Mouse (Mus musculus) E14TG2a.4 (cell line): ENCODE measurements around the gene Ago1.

ENCODE experiments used
- CTCF ChIP-seq: conservative IDR thresholded peaks from 2 replicates; pipeline ENCODE4 v1.5.1; 2014; ENCODE audit warnings: low read length
- NANOG ChIP-seq: IDR thresholded peaks from 2 replicates; pipeline ENCODE4 v1.6.1; 2014; ENCODE audit warnings: borderline replicate concordance, low read length, mixed read lengths

GRCm38 (mm10) chr4:126412526-126412925 is 55.9 kb downstream of the Ago1 start:
- no peak for TF ChIP-seq CTCF
- no peak for TF ChIP-seq NANOG
